Mouse (Mus musculus) kidney, postnatal 14 days (tissue): ENCODE results near the gene Cadps.

ENCODE experiments used
- DNase-seq: peaks from one replicate; pipeline ENCODE4 v3.0.0; 2022; ENCODE audit warnings: mixed read lengths

The Cadps gene

DNA sequence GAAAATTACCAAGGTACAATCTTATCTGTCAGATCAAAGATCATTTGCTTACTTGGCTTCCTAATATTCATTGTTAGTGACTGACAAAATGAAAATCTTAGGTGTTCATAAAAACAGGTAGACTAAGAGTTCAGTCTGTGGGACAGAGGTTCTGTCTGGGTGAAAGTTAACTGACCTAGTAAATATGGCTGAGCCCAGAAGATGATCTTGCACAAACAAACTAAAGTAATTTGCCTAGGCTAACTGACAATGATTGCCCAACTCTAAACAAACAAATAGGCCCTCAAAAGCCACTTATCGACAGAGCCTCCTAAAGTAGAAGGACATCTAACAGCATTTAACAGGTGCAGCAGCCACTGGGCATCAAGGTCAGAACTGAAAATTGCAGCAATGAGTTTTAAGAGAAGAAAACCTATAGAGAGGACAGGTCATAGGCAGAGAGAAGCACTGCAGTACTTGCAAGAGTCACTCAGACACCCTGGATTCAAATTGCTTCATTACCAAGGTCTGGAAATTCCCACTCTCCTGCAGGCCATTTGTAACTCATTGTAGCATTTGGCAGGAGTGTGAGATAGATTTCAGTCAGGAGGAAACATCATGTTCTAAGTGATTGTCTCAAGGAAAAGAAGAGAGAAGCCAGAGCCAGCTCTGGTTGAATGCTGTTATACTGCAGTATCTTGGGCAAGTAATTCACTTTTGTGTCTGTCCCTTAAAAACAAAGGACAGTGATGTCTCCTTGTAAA lies 100.3 kb downstream of the Cadps start:
- DNase-seq = no peak

DNA sequence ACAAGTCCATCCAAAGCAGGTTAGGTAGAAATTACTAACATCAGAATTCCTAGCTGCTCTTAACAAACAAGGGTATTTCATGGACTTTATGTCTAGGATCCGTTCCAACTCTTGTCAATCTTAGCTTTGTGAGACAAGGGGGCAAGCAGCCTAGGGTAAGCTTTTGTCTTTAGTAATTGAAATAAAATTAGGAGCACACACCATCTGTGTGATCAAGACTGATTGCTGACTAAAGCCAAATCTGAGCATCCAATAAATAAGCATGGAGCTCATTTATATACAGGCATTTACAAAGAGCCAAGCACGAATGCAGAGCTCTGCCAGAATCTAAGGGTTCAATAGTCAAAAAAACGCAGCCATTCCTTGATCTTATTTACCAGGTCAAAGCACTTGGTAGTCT lies 104.1 kb downstream of the Cadps start:
- no peak for DNase-seq

DNA sequence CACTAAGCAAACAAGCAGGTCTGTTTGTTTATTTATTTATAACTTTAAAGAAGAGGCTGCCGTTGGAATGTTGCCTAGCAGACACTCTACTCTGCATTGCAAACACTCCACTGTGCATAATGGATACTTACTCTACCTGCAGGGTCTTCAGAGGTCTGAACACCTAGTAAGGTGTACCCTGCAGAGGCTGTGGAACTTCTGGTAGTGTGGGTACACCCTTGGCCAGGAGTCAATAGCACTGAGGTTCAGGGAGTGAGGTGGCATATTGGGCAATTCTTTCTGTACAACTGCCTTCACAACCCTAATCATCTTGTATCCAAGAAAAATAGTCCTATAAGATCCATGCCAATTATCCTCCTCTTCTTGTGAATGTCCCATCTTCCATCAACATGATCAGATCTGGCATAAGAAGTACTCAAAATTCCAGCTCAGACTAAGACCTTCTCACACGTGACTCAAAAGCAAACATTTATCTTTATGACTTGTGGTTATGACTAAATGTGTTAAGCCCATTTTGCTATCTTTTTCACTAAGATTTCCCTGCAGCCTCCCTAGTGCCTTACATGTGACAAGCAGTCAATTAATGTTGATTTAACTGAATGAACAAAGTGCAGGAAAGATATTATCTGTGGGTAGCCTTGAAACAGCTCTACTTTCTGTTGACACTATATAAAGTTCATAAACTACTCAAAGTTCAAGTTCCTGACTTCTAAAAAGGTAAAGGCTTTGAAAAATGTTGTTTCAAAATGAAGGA lies 106.8 kb downstream of the Cadps start:
- no peak for DNase-seq

DNA sequence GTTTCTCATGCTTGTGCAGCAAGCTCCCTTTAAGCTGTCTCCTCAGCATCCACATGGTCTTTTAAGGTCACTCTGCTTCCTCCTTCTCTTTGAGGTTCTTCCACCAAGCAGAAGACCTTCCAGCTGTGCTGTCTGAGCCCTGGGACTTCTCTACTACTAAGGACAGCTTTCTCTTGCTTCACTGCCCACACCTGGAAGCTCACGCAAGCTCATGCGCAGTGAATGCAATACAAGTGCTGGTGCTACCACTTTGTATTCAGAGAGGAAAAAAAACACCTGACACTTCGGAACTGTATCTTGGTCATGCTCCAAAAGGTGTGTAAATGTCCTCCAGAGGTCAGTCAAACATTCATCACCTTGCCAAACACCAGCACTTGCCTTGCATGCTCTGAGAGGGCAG lies 115.5 kb downstream of the Cadps start:
- no peak for DNase-seq

DNA sequence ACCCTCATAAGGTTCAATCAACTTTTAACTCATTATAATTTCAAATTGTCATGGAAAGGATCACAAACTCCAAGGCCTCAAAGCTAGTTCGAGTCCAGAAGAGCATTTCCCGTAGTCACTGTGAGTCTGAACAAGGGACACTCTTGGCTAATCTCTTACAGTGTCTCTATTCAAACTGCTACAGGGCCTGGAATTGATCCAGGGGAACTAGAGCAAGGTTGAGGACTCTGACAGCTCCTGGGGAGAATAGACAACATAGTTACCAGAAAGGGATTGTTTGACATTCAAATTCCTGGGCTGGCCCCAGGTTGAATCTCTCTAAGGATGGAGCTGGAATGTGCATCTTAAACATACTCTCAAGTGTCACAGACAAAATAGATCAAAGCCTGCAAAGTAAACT lies 118.4 kb downstream of the Cadps start:
- DNase-seq = no peak

DNA sequence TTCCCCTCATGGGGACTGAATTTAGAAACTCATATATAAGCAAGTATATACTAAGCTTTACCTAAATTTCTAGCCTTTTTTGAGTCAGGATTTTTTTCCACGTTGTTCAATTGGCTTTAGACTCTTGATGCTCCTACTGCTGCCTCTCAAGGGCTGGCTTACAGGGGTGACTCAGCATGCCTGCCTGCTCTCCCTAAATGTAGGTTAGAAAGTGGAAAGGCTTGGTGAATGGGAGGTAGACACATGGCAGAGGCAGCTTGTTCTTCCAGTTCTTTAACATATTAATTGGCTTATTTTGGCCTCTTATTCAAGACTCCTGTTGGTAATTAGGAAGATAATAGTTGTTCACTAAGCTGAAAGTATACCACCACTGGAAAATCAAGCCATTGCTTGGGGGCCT lies 132.7 kb downstream of the Cadps start:
- DNase-seq = no peak

DNA sequence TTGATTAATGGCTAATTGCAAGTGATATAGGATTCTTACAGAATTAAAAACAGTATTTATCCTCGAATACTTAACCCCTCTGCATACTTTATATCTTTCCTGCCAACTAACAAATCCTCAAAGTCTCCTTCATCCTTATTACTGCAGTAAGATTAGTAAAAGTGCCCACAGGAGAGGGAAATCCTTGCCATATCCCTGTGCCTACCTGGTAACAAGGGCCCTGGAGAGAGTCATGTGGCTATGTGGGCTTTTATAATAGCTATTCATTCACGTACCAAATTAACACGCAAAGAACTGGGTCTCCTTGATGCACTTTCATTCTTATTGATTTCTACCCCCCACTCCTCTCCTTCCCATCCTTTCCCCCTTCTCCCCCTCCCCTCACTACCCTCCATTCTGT lies 137.9 kb downstream of the Cadps start:
- no peak for DNase-seq

DNA sequence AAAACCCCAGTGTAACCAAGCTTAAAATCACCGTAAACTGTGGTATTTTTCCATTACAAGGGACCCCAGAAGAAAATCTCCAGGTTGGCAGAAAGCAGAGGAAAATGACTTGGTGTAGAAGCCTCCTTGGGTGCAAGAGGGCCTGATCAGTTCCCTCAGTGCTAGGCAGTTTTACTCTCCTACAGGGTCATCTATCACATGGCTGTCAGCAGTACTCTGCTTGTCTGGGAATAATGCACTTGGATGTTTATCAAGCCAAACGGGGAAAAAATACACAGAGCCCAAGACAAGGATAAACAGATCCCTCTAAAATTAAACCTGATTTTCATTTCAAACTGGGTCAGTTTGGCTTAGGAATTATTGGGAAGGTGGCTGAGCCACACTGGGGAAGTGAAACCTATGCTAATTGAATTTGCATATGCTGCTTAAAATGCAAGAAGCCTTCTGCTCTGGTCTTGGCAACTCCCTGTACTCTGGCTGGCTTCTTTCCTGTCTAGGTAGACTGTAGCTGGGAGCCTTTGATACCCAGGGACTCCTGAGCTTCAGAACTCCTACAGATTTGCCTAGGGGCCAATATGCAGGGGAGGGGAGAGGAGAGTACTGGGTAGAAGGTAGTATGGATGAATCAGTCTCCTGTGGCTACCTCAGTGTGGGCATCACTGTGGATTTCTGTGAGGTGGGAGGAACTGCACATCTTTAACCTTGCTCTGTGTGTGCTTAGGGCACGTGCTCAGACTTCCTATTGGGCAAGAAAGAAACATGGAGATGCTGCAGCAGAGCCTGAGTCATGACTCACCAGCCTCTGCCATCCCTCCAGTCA lies 141.8 kb downstream of the Cadps start:
- DNase-seq = no peak

DNA sequence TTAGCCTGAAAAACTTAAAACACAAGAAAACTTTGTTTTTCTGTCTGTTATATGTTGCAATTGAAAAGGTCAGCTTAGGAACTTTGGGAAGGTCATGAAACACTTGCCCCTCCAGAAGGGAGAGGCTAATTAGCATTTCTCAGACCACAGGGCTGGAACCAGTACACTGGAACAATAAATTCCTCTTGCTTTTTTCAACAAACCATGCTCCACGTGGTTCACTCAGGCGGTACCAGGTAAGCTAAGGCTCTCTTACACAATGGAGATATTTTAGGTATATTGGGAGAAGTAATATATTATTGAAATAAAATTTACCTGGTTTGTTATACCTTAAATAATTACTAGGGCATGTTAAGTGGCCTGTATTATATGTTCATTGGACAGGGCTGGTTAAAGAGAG lies 161.4 kb downstream of the Cadps start:
- DNase-seq = no peak

DNA sequence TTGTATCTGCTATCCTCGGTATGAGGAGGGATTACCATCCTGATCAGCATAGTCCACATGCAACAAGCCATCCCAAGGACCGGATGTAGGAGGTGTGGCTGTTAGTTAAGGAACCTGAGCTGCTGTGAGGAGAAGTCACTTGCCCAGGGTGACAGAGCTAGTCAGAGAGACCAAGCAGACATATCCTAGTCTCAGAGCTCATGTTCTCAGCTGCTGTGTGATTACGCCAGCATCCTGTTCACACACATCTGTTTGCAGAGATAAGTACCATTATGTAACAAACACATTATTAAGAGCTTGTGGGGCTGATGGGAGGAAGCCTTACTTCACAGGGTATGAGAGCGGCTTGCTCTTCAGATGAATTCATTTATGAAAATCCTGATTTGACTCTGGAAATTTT lies 165.5 kb downstream of the Cadps start:
- DNase-seq = no peak

DNA sequence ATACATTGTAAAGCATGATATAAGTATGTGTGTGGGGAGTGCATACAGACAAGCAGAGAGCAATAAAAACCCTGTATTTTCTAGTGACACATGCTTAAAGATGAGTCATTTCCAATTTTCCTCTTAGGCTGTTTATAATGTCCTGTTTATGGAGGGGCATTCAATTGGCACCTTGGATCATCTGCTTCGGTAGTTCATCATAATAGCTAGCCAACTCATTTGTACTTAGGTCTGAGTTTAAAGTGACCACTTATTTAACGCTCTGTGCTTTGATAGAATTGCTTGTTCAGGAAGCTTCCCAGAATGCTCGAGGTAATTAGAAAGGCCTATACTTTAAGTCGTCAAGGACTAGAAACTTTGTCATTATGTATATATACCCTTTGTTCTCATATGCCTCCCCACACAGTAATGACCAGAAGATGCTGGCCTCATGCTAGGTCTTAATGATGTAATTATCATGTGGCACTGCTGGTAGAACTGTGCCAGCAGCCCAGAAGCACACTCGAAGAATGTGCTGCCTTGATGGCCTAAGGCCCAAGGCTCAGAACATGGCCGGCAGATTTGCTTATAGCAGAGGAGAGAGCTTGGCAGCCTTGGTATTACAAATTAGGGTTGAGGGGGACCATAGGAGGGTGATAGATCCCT lies 179.9 kb downstream of the Cadps start:
- no peak for DNase-seq

DNA sequence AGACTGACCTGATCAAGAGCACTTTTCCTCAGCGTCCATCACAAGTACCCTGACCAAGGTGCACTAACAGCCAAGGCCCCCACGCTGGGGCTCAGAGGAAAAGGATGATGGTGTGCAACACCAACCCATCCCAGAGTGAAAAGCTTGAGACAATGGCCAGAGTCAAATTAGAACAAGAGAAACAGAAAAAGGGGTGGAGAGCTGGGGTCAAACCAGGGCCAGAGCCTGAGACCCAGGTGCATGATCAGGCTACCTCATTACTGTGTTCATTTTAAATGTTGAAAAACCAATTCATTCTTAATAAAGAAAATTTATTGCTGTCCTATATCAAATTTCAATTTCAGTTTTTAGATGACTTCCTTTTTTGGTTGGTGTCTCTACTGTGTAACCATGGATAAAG lies 184.1 kb downstream of the Cadps start:
- no peak for DNase-seq

DNA sequence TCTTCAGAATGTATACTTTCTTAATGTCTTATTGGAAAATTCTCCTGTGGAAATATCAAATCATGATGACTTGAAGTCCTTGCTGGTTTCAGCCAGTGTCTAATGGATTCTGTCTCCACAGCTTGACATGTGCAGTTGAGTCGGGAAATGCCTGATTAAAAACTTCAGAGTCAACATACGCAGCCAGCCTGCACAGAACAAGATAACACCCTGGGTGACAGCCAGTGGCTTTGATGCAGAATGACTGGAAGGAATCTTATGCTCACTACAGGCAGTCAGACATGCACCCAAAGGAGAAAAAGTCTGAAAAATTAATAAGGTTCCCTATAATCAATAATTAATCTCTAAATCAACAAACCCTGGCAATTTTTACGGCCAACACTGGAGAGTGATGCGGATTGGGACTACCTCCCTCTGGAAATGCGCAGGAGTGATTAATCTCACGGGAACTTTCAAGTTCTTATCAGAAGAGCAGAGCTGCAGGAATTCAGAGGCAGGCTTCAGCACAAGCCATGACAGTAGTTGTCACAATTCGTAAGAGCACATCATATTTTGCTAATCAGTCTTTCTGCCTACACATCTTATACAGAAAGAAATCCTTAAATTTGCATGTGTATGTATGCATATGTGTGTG lies 185.6 kb downstream of the Cadps start:
- no peak for DNase-seq

DNA sequence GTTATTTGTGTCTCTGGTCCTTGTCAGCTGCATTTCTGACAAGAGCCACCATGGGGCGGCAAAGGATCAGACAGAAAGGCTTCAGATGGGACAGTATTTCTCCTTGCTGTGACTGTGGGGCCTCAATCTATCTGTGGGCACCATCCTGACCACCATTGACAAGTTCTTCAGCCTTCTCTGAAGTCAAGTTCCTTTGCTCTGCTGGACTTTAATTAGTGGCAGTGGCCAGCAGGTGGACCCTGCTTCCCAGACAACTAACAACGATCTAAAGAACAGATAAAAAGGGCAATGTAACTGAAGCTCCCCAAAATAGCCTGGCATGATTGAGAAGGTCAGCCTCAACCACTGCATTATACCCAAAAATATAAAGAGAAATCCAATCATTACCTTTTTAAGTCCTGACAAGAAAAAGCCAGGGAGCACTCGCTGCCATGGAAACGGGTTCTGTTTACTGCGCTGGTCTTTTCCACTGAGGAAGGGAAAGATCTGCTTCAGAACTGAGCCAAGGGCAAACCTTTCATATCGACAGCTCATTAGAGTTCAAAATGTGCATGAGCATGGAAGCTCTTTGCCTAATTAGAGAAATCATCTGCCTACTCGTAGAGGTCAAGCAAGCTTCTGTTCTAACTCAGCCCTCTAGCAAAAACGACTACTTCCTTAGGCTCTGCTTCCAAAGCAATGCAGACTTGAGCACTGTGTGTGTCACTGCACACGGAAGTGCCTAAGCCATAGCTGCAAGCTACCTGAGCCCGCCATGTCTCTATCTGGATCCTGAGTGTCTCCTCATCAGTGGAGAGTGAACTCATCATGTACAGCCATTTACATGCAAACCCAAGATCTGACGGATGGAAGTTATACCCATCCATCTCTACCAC lies 198.4 kb downstream of the Cadps start:
- DNase-seq = peak; percentile 1

DNA sequence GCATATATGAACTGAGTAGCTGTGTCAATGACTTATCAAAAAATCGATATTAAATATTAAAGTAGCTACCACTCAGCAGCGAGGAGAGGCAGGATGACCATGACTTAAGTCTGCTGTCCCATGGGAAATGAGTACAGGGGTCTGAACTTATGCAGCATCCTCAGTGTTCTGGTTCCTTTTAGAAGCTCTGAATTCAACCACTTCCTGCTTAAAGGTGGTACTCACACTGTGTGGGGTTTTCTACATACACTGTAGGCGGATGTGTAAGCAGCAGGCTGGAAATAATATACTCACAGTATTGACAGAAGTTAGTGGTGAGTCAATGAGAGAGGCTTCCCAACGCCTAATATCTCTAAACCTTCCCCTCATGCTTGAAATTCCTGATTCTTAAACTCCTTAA lies 215.9 kb downstream of the Cadps start:
- no peak for DNase-seq

DNA sequence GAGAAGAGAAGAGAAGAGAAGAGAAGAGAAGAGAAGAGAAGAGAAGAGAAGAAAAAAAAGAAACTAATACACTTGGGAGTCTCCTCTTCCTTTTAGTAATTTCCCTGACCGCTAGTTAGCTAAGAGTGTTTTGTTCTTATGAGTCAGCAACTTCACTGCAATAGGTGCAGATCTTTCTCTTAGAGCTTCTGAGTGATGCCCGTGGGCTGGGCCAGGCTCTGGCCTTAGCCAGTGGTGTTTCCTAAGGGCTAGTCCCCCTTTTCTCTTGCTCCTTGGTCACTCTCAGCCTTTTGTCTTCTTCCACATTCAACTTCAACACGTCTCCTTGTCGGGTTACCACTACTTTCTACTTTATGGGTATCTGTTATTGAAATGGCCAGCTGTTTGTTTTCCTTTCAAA lies 216.7 kb downstream of the Cadps start:
- DNase-seq = no peak

DNA sequence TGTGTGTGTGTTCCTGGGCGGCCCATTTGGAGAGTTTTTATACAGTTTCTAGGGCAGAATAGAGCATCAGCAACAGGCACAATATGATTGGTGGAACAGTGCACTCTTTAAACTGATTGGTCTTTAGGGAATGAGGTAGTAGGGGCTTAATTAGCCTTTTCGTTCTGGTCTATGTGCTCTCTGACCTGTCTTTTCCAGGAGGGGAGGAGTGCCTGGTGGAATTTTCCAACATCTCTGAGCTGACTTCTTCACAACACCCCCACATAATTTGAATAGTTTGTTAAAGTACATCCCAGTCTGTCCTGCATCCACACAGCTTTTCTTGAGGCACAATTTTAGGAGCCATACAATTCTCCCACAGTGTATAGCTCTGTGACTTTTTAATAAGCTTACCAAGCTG lies 220.8 kb downstream of the Cadps start:
- DNase-seq = no peak

DNA sequence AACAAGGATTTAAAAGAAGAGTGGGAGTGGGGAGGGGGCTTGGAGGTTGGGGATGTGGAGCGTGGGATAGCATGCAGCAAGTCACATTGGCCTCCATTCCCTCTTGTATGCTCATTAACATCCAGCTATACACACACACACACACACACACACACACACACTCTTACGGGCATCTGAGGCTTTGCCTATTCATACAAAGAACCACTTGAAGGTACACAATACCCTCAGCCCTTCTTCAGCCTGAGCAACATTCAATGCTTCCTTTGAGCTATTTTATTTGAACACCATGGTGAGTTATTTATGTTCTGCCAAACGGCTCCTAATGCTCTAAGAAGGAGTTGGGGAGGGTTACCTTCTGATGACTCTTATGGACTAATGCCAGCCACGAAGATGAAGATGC lies 227.6 kb downstream of the Cadps start:
- DNase-seq = no peak

DNA sequence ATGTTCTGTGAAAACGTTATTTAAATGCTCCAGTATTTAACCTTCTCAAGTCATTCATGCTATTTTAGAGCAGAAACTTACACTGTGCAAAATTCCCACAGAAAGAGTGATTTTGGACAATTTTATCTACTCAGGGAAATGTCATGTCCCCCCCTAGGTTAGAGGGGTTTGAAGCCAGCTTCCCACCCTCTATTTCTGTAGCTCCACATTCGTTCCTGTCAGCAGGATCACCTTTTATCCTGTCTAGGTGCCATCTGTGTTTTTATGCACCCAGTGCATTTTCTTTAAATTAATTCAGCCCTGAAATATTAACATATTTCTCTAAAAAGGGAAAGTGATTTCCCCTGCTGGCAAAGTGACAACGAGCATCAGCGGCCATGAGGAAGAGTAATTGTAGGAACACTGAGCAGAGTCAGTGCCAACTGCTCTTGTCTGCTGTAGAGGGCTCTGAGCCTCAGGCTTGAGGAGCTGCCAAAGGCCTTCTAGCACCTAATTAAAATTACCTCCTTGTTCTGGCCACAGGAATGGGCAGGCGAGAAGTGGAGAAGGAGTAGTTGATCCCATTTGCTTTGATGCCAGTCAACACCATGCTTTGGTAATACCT lies 230.3 kb downstream of the Cadps start:
- DNase-seq = no peak

DNA sequence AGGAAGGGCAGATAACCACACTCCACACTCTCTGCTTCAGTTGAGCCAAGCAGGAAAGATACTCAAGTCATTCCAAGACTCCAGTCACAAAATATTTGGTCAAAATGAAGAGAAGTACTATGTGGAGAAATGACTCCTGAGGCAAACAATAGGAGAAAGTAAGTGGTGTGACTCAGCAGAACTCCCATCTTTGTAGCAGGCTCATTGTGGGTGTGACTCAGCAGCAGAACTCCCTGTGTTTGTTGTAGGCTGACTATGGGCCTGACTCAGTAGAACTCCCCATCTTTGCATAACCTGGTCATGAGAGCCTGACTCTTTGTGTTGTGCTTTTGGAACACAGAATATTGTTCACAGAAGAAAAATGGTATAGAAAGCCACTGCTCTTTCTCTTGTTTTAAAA lies 231.1 kb downstream of the Cadps start:
- no peak for DNase-seq

DNA sequence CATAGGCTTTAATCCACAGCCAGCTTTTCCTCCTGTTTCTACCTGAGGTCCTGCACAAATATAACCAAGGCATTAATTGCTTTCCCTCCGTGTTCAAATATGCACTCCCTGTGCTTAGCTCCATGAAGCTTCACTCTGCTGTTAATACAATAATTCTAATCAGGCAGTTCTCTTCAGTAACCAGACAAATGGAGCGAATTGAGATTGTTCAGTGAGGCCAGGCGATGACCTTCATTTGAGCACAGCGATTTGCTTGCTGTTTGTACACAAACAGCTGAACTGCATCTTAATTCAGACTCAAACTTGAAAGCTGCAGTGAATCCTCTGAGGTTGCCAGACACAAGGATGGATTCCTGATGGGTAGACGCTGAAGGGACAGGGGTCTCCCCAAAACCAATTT lies 239.3 kb downstream of the Cadps start:
- no peak for DNase-seq
